Mouse (Mus musculus): ENCODE data around the gene Ten1.

- no peak for TF ChIP-seq MAFK (IDR thresholded peaks at IDR 0.05; ENCODE audit: insufficient replicate concordance, low read length)
- TF ChIP-seq MYC (IDR thresholded peaks at IDR 0.05; ENCODE audit: low read depth, low read length), result no peak
Observed at GRCm38 (mm10) chr11:116260259-116260658, 61.6 kb downstream of the Ten1 start.
